Mouse (Mus musculus) kidney, postnatal 10 days (tissue): ENCODE data around the gene Ropn1l.

ENCODE experiments used
- DNase-seq: peaks from one replicate; pipeline ENCODE4 v3.0.0; 2021; ENCODE audit warnings: mixed read lengths

Ropn1l gene

DNA sequence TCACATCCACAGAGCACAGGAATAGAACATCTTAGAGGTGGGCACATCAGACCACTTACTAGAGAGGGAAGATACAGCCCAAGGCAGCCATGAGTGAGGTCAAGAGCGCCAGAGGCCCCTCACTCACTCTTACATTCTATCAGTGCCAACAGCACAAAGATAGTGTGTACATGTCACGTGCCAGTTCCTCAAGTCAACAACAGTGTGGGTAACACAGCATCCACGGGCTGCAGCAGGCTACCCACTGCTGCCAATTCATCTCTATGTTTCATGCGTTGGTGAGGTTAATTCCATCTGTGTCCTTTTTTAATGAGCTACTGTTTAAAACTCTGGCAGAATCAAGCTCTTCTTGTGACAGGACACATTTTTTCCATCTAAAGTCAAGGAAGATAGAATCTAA, 10.8 kb downstream of the Ropn1l start:
- DNase-seq, result no peak

- DNase-seq, result peak; percentile 27
Observed at GRCm38 (mm10) chr15:31441996-31442395, 11.5 kb downstream of the Ropn1l start.

DNA sequence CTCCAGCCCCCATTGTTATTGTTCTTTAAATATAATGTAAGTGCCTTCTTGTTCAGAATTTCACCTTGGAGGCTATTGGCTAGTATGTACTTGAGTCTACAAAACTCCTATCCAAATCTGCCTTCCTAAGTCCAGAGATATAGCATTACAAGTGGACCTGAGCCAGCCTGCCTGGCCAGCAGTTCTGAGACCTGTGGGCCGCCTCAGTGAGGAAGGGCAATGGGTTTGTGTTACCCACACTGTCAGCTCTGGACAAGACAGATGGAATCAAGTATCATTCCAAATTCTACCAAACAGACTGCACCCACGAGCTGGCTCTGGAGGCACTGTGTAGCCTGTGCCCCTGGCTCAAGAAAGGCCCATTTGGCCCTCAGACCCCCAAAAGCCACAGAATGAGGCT, 16.7 kb downstream of the Ropn1l start:
- no peak for DNase-seq

DNA sequence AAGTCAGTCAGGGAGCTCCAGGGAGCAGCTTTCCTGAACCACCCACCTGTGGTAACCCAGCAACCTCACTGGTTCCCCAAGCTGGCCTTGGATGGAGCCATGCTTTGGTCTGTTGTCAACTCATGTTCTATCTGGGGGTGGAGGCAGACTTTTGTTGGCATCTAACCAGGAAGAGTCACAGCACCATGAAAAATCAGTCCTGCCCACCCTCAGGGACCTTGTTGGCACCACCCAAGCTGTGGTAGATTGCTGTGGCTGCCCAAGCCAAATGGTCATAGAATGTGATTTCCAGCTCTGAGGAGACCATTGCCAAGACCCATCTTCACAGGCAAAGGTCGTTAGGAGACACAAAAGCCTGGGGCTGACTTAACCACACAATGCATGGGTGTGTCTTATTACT, 17.5 kb downstream of the Ropn1l start:
- DNase-seq, result no peak

DNA sequence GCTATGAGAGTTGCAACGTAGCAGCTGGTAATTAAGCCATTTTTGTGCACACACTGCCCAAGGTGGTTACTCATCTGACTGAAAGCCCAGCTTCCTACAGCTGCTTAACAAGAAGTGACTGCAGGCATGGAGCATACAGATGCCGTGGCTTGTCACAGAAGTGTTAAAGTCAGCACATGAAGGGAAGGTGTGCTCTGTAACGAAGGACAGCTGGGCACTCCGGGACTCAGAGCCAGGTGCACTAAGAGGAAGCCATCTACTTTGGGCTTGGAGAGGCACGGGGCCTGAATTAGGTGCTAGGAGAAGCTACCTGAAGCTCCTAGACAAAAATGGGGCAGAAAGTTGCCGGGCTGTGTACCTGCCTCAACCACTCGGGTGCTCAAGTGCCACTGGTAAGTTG, 19.8 kb downstream of the Ropn1l start:
- no peak for DNase-seq

DNA sequence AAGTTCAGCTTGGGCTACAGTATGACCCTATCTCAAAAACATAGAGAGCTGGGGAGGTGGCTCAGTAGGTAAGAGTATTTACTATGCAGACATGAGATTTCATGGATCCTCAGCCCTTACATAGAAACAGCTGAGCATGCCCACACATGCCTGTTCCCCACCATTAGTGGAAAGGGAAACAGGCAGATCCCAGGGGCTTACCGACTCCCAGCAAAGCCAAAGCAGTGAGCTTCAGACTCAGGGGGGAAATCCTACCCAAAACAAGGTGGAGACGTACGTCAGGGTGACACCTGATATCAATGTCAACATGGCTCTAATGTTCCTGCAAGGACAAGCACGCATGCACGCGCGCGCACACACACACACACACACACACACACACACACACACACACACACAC, 21.7 kb downstream of the Ropn1l start:
- DNase-seq, result no peak

DNA sequence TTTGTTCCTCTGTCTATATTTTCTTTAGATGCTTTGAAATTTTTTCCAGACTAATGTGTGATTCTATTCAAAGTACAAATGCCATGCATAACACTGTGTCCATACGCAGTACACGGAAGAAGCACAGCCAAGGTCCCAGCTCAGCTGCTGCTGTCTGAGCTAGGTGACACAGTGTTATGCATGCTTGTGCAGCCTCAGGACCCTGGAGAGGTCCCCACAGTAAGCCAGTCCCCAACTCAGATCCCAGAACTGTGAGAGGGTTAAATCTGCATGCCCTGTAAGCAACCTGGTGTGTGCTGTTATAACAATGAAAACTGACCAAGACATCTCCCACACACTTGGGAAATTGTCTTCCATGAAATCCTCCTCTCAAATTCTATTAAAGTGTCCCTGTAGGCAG, 23.5 kb downstream of the Ropn1l start:
- DNase-seq, result no peak

DNA sequence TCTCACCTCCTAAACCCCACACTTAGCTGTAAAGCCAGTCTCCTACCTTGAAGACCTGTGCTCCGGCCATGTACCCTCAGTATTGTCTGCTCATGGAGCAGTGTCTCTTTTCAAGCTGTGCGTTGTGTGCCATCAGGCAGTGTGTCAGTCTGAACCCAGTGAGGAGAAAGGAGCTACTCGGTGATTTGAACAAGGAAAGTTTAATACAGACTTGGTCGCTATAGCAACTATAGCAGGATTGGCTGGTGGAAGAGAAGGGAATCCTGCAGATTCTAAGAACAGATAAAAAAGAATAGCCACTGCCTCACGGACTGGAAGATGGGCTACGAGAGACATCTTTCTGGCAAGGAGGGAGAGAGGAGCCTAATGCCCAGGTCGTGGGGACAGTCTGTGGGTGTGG, 24.1 kb downstream of the Ropn1l start:
- DNase-seq, result no peak

- DNase-seq, result no peak
Observed at GRCm38 (mm10) chr15:31428571-31428970, 25.0 kb downstream of the Ropn1l start.

- DNase-seq, result no peak
Observed at GRCm38 (mm10) chr15:31427390-31427789, 26.1 kb downstream of the Ropn1l start.

GRCm38 (mm10) chr15:31426066-31426706, 27.4 kb downstream of the Ropn1l start:
- DNase-seq, result no peak

DNA sequence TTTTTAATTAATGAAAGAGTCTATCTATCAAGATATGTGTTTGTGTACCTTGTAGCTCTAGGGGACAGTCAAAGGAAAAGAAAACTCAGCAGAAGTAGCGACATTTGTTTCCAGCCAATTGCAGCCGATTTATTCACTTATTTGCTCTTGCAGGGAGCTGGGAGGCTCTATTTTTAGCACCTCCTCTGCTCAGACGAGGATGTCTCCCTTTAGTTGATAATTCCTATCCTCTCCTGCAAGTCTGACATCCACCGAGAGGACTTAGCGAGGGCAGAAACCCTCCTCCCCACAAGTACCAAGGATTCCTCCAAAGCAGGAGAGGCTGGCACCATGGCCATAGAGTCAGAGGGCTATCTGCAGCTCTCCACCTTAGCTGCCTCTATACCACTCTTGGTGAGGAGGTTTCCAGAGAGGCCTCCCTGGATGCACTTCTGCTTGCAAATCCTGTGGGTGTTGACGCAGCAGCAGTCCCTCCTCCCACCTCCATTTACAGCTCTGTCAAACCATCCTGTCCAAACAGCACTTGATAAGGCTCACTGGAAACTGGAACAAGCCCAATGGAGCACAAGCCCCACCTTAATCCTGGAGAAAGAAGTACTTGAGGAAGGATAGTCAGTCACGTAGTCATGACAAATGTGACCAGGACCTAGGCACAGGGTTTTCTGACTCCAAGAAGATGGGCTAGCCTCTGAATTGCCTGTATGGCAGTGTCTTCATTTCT, 30.7 kb downstream of the Ropn1l start:
- DNase-seq, result no peak

- DNase-seq, result peak; percentile 70
Observed at GRCm38 (mm10) chr15:31419037-31419436, 34.5 kb downstream of the Ropn1l start.

- DNase-seq, result peak; percentile 32
Observed at GRCm38 (mm10) chr15:31418686-31419024, 34.9 kb downstream of the Ropn1l start.

- peak; percentile 68 for DNase-seq
Observed at GRCm38 (mm10) chr15:31417796-31418685, 35.5 kb downstream of the Ropn1l start.

GRCm38 (mm10) chr15:31417409-31417795, 36.1 kb downstream of the Ropn1l start:
- no peak for DNase-seq

DNA sequence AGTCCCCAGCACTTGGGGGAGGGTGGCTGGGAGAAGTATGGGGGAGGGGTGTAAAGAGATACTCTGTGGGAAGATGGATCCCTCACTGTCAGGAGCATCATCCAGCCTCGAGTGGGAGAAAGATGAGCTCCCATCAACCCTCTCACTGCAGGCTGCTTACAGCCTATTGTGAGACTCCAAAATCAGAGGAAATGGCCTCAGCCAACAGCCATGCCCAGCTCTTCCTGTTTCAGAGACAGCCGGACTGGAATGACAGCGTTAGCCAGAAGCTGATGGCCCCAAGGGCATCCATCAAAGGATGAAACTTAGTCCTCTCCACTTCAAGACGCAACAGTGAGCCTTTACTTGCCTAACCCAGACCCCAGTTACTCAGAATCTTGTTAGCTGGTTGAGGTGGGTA, 38.4 kb downstream of the Ropn1l start:
- DNase-seq, result peak; percentile 29

GRCm38 (mm10) chr15:31414179-31414898, 39.2 kb downstream of the Ropn1l start:
- DNase-seq, result peak; percentile 55

GRCm38 (mm10) chr15:31413662-31414061, 39.9 kb downstream of the Ropn1l start:
- no peak for DNase-seq

GRCm38 (mm10) chr15:31412933-31413332, 40.6 kb downstream of the Ropn1l start:
- peak; percentile 61 for DNase-seq

DNA sequence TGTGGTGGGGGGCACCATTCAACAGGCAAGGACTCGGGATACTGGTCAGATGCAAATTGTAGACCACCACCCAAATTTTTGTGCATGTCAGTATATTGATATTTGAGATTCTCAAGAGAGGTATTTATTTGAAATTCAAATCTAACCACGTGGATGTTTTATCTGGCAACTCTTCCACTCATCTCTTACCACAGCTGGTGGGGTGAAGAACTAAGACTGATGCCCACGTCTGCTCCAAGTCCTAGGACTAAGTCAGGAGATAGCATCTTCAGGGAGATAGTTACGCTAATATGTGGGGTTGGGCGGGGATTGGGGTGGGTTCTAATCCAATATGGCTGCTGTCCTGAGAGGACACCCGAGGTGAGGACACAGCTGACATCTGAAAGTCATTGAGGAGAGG, 41.1 kb downstream of the Ropn1l start:
- DNase-seq, result no peak

DNA sequence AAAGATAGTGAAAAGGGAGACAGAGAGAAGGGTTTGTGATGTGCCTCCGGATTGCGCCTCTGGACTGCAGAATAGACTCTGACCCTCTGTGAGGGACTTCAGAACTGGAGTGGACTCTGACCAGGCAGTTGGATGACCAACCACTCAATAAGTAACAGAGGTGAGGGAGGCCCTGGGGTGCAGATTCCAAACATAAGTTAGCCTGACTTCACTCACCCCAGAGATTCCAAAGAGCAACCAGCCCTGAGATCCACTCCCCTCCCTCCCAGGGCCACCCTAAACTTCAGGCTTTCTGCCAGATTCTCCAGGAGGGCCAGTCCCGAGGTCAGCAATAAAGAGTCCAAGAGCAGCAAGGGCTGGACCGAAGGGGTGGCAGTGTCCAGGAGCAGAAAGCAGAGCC, 46.0 kb downstream of the Ropn1l start:
- DNase-seq, result peak; percentile 74

DNA sequence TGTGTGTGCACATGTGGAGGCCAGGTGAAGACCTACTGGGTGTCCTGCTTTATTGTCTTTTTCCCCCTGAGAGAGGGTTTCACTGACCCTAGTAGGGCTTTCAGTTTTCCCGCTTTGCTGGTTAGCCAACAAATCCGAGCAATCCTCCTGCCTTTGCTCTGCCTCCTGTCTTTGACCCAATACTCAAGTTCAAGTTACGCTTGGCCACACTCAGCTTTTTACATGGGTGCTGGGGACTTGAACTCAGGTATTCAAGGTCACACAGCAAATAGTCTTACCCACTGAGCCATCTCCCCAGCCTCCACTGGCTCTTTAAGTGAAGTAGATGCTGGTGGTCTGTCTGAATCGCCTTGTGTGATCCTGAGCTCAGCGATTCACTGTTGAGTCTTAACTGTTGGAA, 46.7 kb downstream of the Ropn1l start:
- DNase-seq, result peak; percentile 39
